Mouse (Mus musculus) CH12.LX (cell line): ENCODE data around the gene Pomp. TPM values are rescaled to one million over a fixed set of nuclear protein-coding genes. Genes with fewer than 3 reads are reported as not detected.
A peak's percentile ranks its signal among the peaks of the same experiment; 100 is the strongest.

Experiments
- DNase-seq: peaks from one replicate; pipeline ENCODE4 v3.0.0-alpha.2; 2013; ENCODE audit errors: extremely low read depth
- H3K27ac ChIP-seq: 2 replicates; pipeline ENCODE4 v1.5.1; 2012; ENCODE audit warnings: low read depth, mild to moderate bottlenecking, control low read depth, moderate library complexity; ENCODE audit not compliant: insufficient read depth
- H3K27me3 ChIP-seq: replicated peaks from 2 replicates; pipeline ENCODE3; 2012; ENCODE audit warnings: inconsistent platforms
- H3K36me3 ChIP-seq, 2 experiments: replicated peaks in 1 of 2; 2 replicates each; pipeline versions ENCODE3 to v1.6.1; 2012; ENCODE audit warnings: inconsistent platforms in 1 of 2, low read length in 1 of 2, mild to moderate bottlenecking in 1 of 2, mixed read lengths in 1 of 2, moderate library complexity in 1 of 2; ENCODE audit not compliant: control insufficient read depth in 1 of 2, insufficient read depth in 1 of 2
- H3K4me1 ChIP-seq, 2 experiments: 2 replicates each; pipeline ENCODE4 v1.6.1; 2012; ENCODE audit warnings: inconsistent platforms in 1 of 2, moderate library complexity in 1 of 2; ENCODE audit not compliant: insufficient read depth in 2 of 2, control insufficient read depth in 1 of 2
- H3K4me2 ChIP-seq: 2 replicates; pipeline ENCODE4 v1.6.1; 2012; ENCODE audit warnings: low read depth, mild to moderate bottlenecking, control low read depth; ENCODE audit not compliant: poor library complexity, insufficient read depth, severe bottlenecking
- H3K4me3 ChIP-seq, 3 experiments: fragments of 150-350 bp in 1 of 3; sonication (generic) in 1 of 3; replicated peaks in 1 of 3; 2 replicates each; pipeline versions ENCODE3 to v1.5.1; 2011 to 2012; ENCODE audit warnings: low read depth in 2 of 3, low read length in 2 of 3, mild to moderate bottlenecking in 2 of 3, moderate library complexity in 2 of 3, control low read depth in 1 of 3, improper control_type of control experiment in 1 of 3, inconsistent platforms in 1 of 3, mixed read lengths in 1 of 3; ENCODE audit not compliant: poor library complexity in 1 of 3
- H3K79me2 ChIP-seq: replicated peaks from 2 replicates; pipeline ENCODE4 v1.6.1; 2012; ENCODE audit warnings: mild to moderate bottlenecking, moderate library complexity; ENCODE audit not compliant: control insufficient read depth, poor library complexity, insufficient read depth, severe bottlenecking; ENCODE audit errors: extremely low read depth
- H3K9ac ChIP-seq: 2 replicates; pipeline ENCODE4 v1.6.1; 2012; ENCODE audit warnings: low read depth, mild to moderate bottlenecking, control low read depth, moderate library complexity; ENCODE audit not compliant: insufficient read depth
- H3K9me3 ChIP-seq: replicated peaks from 2 replicates; pipeline ENCODE3; 2012; ENCODE audit warnings: low read length, inconsistent platforms, mixed read lengths
- BHLHE40 ChIP-seq: IDR thresholded peaks from 2 replicates; pipeline ENCODE4 v1.6.1; 2011; ENCODE audit warnings: mild to moderate bottlenecking, low read depth, low read length, improper control_type of control experiment
- CHD1 ChIP-seq: IDR thresholded peaks from 2 replicates; pipeline ENCODE4 v1.6.1; 2012; ENCODE audit warnings: low read depth, low read length, improper control_type of control experiment, inconsistent platforms
- CTCF ChIP-seq, 2 experiments: IDR thresholded peaks in 1 of 2; conservative IDR thresholded peaks in 1 of 2; 2 replicates each; pipeline ENCODE4 v1.5.1; 2011 to 2012; ENCODE audit warnings: low read depth in 2 of 2, low read length in 2 of 2, improper control_type of control experiment in 1 of 2, inconsistent platforms in 1 of 2, mild to moderate bottlenecking in 1 of 2, moderate library complexity in 1 of 2
- EP300 ChIP-seq: IDR thresholded peaks from 2 replicates; pipeline ENCODE4 v1.6.1; 2011; ENCODE audit warnings: low read length, improper control_type of control experiment
- GABPA ChIP-seq: IDR thresholded peaks from 2 replicates; pipeline ENCODE4 v1.6.1; 2012; ENCODE audit warnings: low read depth, low read length, improper control_type of control experiment, inconsistent platforms; ENCODE audit not compliant: insufficient replicate concordance
- HCFC1 ChIP-seq: IDR thresholded peaks from 2 replicates; pipeline ENCODE4 v1.6.1; 2012; ENCODE audit warnings: low read depth, mild to moderate bottlenecking, inconsistent platforms, low read length, improper control_type of control experiment
- JUND ChIP-seq: conservative IDR thresholded peaks from 2 replicates; pipeline ENCODE4 v1.6.1; 2011; ENCODE audit warnings: low read depth, low read length, improper control_type of control experiment
- KAT2A ChIP-seq: IDR thresholded peaks from 2 replicates; pipeline ENCODE4 v1.6.1; 2012; ENCODE audit warnings: low read length, improper control_type of control experiment, inconsistent platforms; ENCODE audit not compliant: insufficient replicate concordance
- MAX ChIP-seq: IDR thresholded peaks from 2 replicates; pipeline ENCODE4 v1.6.1; 2011; ENCODE audit warnings: low read length, improper control_type of control experiment
- MYC ChIP-seq: IDR thresholded peaks from 2 replicates; pipeline ENCODE4 v1.6.1; 2011; ENCODE audit warnings: low read depth, mild to moderate bottlenecking, improper control_type of control experiment, low read length
- NRF1 ChIP-seq: IDR thresholded peaks from 2 replicates; pipeline ENCODE4 v1.6.1; 2014; ENCODE audit warnings: low read depth, mild to moderate bottlenecking, inconsistent platforms, low read length, improper control_type of control experiment, moderate library complexity
- PAX5 ChIP-seq: IDR thresholded peaks from 2 replicates; pipeline ENCODE4 v1.6.1; 2012; ENCODE audit warnings: low read length, inconsistent platforms, mixed read lengths
- POLR2AphosphoS2 ChIP-seq: IDR thresholded peaks from 2 replicates; pipeline ENCODE4 v1.6.1; 2011; ENCODE audit warnings: low read depth, low read length, improper control_type of control experiment
- SIN3A ChIP-seq: IDR thresholded peaks from 2 replicates; pipeline ENCODE4 v1.6.1; 2012; ENCODE audit warnings: low read length, improper control_type of control experiment, inconsistent platforms
- TBP ChIP-seq: conservative IDR thresholded peaks from 2 replicates; pipeline ENCODE4 v1.6.1; 2011; ENCODE audit warnings: low read depth, low read length, improper control_type of control experiment
- UBTF ChIP-seq: IDR thresholded peaks from 2 replicates; pipeline ENCODE4 v1.6.1; 2012; ENCODE audit warnings: low read depth, mild to moderate bottlenecking, inconsistent platforms, low read length, improper control_type of control experiment, moderate library complexity
- ZC3H11A ChIP-seq: IDR thresholded peaks from 2 replicates; pipeline ENCODE4 v1.6.1; 2012; ENCODE audit warnings: low read depth, mild to moderate bottlenecking, inconsistent platforms, low read length, improper control_type of control experiment
- ZNF384 ChIP-seq: IDR thresholded peaks from 2 replicates; pipeline ENCODE4 v1.6.1; 2012; ENCODE audit warnings: low read depth, low read length, improper control_type of control experiment, inconsistent platforms
- dilution Hi-C: fragments of 300-500 bp; cut with MboI; formaldehyde crosslinking; loops from 2 replicates; pipeline ENCODE4 v1.14.3; 2020; ENCODE audit warnings: low sequenced_read_pairs; ENCODE audit not compliant: extremely low pct_unique_long_range_greater_than_20kb, extremely low pct_ligation_motif_present
- in situ Hi-C: fragments of 300-500 bp; cut with MboI; formaldehyde crosslinking; loops from 3 replicates; pipeline ENCODE4 v1.14.3; 2019; ENCODE audit warnings: low sequenced_read_pairs, low pct_ligation_motif_present, low pct_unique_long_range_greater_than_20kb, mixed read lengths
- polyA plus RNA-seq: library from polyadenylated mRNA; unstranded; fragments of >175 nt; gene quantifications from 2 replicates; pipeline ENCODE4 v1.2.1, GENCODE M21; 2012; ENCODE audit warnings: low read depth; ENCODE audit not compliant: insufficient read length
- total RNA-seq, 2 experiments: library from RNA; depleted of rRNA; stranded (reverse); fragments of 300-350 nt in 1 of 2; fragments of >200 nt in 1 of 2; gene quantifications; 2 replicates each; pipeline ENCODE4 v1.2.3; 2012 to 2014

Pomp gene
- total and polyA plus RNA-seq, 3 experiments = 164 to 618 (median 303) TPM

DNA sequence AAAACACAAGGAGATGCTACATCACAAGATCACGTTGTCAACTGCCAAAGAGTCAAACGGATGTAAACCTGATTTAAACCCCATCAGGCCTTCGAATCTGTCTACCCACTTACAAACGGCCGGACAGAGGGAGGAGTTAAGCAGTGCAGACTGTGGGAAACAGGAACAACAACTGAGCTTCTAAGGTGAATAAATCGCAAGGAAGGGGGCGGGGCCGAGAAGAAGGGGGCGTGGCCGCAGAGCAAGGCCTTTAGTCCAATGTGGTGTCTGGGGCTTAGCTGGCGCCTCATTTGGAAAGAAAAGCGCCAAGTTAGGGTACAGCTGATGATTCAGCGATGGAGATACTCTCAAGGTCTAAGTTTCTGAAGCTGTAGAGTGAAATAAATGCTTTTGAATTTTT is 45.3 kb upstream of the Pomp start:
- Histone ChIP-seq H3K4me1 (no peaks in the 10 kb centered on the region), H3K79me2 (no peaks in the 10 kb centered on the region), H3K9me3 (peaks cover 29% of the 10 kb centered on the region), H3K36me3 (no peaks in the 10 kb centered on the region), H3K4me2 (no peak overlapping the region), H3K9ac (no peak overlapping the region), H3K27ac (no peak overlapping the region), H3K27me3 (no peaks in the 10 kb centered on the region), H3K4me3 (no peak overlapping the region)
- DNase-seq = no peak
- TF ChIP-seq UBTF = no peak
- no peak for TF ChIP-seq CHD1
- no peak for TF ChIP-seq SIN3A
- in situ Hi-C loops = no loop called here
- dilution Hi-C loops = no loop called here

DNA sequence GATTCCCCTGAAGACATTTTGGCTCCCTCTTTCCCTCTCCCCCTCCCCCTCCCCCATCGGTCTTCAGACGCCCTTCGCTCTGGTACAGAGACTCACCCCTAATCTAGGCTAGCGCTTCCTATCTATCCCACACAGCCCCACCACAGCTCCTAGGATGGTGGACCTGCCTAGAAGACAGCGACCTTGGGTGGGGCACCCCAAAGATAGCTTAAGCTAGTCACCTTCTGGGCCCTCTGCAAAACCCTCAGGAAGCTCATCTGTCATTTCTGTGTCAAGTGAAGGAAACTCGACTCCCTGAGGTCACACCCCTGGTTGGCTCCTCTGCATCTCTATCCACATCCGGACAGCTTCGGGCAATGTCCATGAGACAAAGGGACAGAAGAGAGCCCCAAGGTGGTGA is 44.7 kb upstream of the Pomp start:
- TF ChIP-seq KAT2A = no peak
- no peak for TF ChIP-seq CHD1
- TF ChIP-seq BHLHE40 = no peak
- TF ChIP-seq ZNF384 = no peak
- TF ChIP-seq PAX5 = no peak
- TF ChIP-seq JUND = no peak
- TF ChIP-seq NRF1 = no peak
- no peak for TF ChIP-seq GABPA
- no peak for TF ChIP-seq HCFC1
- no peak for TF ChIP-seq ZC3H11A
- TF ChIP-seq CTCF (conservative IDR thresholded peaks at IDR 0.05 in 1 of 2, IDR thresholded peaks at IDR 0.05 in 1 of 2; ENCODE audit: low read depth in 2 of 2, low read length in 2 of 2) = no peak
- no peak for TF ChIP-seq MAX
- no peak for TF ChIP-seq POLR2AphosphoS2
- TF ChIP-seq TBP = no peak
- no peak for TF ChIP-seq MYC
- TF ChIP-seq SIN3A = no peak
- TF ChIP-seq, all 38 proteins: peak for 0
- in situ Hi-C loops (no loop called here), dilution Hi-C loops (no loop called here)
- H3K9ac ChIP-seq = no peak overlapping the region
- no peak overlapping the region for H3K4me3 ChIP-seq
- no peaks in the 10 kb centered on the region for H3K4me1 ChIP-seq
- H3K79me2 ChIP-seq = no peaks in the 10 kb centered on the region
- peaks cover 33% of the 10 kb centered on the region for H3K9me3 ChIP-seq
- H3K27ac ChIP-seq = no peak overlapping the region
- no peak for DNase-seq
- H3K4me2 ChIP-seq = no peak overlapping the region
- H3K36me3 ChIP-seq = no peaks in the 10 kb centered on the region
- no peaks in the 10 kb centered on the region for H3K27me3 ChIP-seq

DNA sequence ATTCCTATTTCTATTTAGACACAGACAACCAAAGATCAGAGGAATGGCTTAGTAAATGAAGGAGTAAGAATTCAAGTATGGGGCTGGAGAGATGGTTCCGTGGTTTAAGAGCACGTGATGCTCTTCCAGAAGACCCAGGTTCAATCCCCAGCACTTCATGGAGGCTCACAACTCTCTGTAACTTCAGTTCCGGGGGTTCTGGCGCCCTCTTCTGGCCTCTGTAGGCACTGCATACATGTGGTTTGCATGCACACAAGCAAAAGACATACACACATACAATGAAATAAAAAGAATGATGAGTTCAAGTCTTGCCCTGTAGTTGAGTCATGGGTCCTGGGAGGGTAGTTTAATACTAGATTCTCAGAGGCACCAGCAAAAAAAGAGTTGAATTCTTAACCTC is 43.8 kb upstream of the Pomp start:
- H3K27me3 ChIP-seq = no peaks in the 10 kb centered on the region
- TF ChIP-seq CTCF (conservative IDR thresholded peaks at IDR 0.05 in 1 of 2, IDR thresholded peaks at IDR 0.05 in 1 of 2; ENCODE audit: low read depth in 2 of 2, low read length in 2 of 2) (peak; percentile 15 to 22; a peak in 2 of 4 replicates), EP300 (no peak)
- TF ChIP-seq, all 38 proteins: peak for 1

More for the DNA sequence above, 43.8 kb upstream of the Pomp start:
- dilution Hi-C loops = no loop called here
- in situ Hi-C loops = no loop called here
- H3K79me2 ChIP-seq = no peaks in the 10 kb centered on the region
- no peak overlapping the region for H3K4me3 ChIP-seq
- H3K9me3 ChIP-seq = peaks cover 35% of the 10 kb centered on the region
- H3K36me3 ChIP-seq = no peaks in the 10 kb centered on the region
- no peak overlapping the region for H3K4me2 ChIP-seq
- no peak overlapping the region for H3K27ac ChIP-seq
- H3K4me1 ChIP-seq = no peaks in the 10 kb centered on the region
- H3K9ac ChIP-seq = no peak overlapping the region
- no peak for DNase-seq
